Mouse (Mus musculus) brain, adult 2 months (tissue): Measurements from ENCODE around the gene Gm20708.

Experiments used
- DNase-seq: peaks from one replicate; pipeline ENCODE4 v3.0.0; 2011; ENCODE audit warnings: low read depth, low spot score

Gm20708 gene

DNA sequence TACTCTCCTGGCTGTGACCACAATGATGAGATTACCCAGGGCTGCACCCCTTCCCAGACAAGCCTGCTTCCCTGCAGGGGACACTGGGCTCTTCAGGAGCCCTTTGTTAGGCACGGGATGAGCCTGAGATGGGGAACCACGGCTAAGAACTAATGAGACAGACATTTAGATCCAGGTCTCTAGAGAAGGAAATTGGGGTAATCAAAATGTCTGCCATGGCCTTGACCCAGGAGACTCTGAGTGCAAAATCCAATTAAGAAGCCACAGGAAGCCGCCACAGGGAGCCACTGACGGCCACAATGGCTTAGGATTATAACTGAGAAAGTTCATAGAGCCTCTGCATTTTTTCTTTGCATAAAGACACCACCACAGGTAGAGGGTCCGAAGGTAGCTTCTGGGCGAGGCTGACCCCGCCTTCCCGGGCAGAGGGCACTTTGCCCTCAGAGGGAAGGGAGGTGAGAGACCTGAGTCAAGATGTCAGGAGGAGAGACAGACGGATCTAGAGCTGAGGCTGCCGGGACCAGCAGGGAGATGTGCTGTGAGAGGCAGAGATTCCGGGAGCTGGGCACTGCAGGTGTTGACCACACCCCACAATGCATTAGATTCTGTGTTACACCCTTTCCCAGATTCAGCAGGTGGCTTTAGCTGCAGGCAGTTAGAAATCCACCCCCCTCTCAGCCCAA is 53.8 kb downstream of the Gm20708 start:
- no peak for DNase-seq

DNA sequence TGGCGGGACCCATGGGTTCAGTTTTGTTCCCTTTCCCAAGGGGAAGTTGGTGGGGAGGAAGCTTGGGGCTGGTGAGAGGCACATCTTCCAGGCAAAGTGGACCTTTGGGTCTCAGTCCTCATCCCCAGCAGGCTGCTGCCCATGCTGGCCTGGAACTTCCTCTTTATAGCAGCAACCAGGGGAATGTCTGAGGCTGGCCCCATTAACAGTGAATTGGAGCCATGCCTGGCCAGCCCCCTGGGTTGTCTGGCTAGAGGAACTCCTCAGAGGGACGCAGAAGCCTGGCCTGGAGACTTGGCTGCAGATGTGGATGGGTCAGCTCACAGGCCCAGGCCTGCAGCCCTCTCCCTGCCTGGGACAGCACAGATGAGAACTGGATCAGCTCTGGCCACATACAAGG is 55.3 kb downstream of the Gm20708 start:
- no peak for DNase-seq

DNA sequence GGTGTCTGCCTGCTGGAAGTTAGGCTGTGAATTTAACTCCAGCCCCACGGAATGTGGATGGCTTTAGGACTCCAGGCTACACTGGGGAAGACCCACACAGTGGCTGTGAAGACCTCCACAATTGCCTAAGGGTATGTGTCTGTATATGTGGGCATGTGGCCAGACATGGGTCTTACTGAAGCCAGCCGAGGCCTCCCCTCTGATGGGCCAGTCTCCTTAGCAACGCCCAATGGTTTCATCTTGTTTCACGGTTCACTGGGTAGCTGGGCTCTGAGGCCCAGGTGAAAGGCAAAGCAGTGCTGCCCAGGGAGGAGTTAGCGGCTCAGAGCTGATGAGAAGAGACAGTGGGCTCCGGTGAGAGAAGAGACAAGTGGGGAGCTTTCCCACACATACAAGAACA is 56.5 kb downstream of the Gm20708 start:
- DNase-seq: no peak

DNA sequence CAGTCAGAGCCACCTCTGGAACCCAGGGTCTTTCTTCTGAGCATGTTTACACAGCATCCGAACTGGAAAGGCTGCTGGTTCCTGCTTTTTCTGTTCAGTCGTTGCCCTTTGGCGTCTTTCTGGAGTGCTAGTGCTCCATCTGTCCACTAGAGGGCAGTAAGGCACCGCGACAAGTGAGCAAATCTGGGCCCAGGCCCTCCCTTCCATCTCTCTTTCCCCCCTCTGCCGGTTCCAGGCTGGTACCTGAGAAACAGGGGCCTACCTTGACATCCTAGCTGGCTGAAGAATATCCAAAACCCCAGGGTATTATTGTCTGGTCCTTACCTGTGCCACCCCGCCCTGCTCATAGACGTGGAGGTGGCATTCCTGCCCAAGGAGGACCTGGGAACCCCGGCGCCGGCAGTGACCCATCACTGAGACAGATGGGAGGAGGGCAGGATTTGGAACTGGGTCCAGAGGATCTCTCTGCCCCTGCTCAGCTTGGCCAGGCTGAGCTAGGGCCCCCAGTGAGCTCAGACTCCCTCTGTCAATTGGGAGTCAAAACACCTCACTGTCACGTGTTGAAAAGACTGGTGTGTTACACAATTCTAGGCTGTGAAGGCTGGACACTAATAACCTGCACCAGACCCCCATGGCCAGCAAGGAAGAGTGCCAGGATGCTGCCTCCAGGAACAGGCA is 61.4 kb downstream of the Gm20708 start:
- DNase-seq: peak; percentile 92

DNA sequence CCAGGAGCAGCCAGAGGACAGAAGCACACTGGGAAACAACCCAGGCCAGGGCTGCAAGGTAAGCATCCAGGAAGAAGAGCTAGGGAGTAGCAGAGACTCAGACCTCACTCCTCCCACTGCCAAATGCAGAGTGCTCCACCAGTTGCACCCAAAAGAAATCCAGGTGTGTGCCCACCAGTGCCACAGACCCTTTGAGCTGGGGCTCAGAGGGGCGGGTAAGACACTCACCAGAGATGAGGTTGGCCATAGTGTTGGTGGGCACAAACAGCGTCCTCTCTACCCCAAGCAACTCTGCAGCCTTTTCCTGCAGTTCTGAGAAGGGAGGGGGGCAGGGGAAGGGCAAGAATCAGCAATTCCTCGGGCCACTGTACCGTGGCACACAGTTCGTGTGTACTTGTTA is 61.9 kb downstream of the Gm20708 start:
- DNase-seq: no peak

DNA sequence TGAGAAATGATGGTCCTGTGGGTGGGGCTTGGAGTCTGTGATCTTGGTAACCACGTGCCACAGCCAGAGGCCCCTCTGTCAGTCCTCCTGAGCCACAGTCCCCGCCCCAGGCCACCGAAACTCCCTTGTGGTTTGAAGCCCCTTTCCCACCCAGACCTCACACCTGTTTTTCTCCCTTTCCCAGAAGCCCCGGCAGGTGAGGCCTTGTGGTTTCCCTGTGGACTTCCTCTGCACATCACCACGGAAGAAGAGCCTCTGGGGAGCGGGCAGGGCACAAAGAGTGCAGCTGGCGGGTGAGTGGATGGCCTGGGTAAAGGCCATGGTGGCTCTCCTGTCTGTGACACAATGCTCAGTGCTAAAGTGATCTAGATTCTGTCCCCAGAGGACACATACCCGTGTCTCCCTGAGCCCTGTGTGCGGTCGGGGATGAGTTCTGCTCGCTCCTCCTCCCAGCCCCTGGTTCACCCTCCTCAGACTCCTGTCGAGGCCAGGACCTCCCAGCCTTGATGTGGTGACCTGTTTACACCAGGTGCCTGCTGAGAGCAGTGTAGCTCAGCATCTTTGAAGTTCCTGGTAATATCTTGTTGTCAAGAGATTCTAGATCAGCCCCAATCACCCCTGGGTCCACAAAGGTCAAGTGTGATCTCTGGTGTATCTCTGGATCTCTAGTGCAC is 62.6 kb downstream of the Gm20708 start:
- no peak for DNase-seq

DNA sequence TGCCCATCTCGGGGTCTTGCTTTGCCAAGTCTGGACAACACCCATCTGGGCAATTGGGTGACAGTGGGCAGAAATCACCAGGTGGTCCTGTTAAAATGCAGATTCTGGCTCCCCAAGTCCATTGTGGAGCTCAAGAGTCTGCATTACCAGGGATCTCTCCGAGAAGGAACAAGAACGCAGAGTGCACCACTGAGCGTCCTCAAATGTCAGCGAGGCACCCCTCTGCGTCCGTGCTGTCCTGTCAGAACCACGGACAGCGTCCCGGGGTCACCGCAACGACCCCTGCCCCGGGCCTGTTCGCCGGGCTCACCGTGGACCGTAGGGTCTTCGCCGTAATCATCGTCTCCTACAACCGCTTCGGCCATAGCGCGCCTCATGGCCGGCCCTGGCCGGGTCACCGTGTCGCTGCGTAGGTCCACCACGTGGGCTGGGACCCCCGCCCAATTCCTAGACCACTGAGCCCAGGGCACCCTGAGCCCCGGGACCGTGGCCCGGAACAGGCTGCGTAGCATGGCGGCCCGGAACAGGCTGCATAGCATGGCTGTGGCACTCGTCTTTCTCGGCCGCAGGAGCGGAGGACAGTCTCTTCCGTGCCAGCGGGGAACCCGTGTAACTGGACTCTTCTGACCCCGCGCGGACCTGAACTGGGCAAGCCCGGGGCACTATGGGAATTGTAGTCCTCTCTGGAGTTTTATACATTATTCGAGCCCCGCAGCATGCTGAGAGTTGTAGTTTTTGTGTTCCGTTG is 63.6 kb downstream of the Gm20708 start, which contains the start of gene Tha1:
Gene Tha1 (minus strand): TSS at position 621 of the 748 bp plus-strand sequence.
- DNase-seq: peak; percentile 93

DNA sequence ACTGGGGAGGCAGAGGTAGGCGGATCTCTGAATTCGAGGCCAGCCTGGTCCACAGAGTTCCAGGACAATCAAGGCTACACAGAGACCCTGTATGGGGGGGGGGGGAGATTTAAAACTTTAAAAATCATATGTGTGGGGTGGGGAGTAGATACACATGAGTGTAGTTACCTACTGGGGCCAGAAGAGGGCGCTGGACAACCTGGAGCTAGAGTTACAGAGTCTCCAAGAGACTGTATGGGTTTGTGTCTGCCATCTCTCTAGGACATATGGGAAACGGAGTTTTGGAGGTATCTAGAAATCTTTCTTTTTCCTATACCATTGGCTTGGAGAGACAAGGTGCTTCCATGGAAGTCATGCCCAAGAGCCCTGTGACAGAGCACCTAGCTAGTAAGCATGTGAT is 65.0 kb downstream of the Gm20708 start:
- no peak for DNase-seq

DNA sequence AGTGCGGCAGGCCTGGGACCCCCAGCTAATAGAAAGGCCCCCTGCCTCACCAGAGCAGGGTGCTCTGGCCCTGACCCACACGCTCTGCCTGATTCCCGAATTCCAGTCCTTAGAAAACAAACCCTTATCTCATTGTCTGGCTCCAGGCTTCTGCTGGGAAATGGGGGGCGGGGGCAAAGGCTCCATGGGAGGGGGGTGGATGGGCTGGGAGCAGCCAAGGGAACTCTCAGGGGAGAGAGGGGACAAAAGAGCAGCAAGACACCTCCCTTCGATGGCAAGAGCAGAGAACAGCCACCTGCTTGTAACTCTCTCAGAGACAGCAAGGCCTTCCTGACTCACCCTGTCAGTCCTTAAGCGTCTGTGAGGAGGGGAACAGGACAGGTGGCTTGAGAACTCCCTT is 66.2 kb downstream of the Gm20708 start:
- no peak for DNase-seq

DNA sequence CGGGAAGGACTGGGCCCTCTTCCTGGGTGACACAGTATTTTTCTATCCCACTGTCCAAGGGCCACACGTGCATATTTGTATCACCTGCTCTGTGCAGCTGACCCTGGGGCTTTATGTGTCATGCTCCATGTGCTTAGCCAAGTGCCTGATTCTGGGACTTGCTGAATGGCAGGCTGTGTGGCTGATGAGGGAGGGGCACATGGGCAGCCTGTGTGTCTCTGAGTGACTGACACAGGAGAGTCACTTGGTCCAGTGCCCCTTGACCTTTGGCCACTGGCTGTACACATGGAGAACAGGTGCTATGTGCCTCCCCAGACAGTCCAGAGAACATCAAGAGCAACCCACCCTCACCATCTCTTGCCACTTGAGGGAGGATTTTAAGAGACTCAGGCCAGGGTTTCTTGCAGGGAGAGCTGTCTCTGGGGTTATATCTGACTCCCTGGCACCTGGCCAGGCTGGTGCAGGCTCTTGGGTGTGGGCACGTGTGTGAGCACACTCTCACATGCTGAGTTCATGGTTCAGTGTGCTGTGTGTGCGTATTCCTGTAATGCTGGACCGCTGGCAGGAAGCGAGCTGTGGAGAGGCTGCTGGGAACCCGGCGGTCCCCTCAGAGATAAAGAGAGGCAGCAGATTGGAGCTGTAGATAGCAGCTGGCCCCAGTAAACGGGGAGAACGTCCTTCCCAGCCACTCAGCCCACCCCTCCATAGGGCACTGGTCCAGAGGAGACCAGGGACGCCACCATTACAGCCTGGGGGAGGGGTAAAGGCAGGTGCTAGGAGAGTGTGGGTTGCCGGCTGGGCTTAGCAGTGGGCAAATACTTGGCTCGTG is 68.7 kb downstream of the Gm20708 start:
- peak; percentile 57 for DNase-seq

DNA sequence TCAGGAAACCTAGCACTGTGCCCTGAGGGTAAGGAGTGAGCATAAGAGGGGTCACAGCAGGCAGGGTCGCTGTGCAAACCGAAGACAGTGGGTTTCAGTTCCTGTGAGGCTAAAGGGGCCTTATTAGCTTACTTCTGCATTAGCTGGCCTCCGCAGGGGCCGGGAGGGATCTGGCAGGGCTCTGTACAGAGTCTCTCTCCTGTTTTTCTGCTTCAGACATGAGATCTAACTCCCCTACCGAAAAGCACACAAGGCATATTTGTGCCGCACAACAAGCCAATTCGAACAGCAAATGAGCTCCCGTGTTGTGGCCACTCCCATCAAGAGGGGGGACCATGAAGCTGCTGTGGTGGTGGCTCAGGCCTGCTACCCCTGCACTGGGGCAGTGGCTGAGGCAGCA is 69.4 kb downstream of the Gm20708 start:
- DNase-seq: no peak

DNA sequence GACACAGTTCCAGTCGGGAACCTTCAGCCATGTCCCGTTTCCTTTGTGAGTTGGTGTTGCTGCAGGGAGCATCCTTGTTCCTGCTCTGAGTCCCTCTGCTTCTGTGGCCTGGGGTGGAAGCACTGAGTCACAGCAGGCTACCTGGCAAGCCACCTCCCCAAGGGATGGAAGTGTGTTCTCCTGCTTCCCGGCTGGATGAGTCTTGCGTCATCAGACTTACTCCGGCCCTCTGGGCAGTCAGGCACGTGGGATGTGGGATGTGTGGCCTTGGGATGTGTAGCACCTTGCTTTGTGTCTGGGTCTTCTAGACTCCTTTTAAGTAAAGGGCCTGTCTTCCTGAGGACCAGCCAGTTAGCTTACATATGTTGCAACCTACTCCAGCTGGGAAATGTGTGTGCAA is 70.2 kb downstream of the Gm20708 start:
- no peak for DNase-seq

DNA sequence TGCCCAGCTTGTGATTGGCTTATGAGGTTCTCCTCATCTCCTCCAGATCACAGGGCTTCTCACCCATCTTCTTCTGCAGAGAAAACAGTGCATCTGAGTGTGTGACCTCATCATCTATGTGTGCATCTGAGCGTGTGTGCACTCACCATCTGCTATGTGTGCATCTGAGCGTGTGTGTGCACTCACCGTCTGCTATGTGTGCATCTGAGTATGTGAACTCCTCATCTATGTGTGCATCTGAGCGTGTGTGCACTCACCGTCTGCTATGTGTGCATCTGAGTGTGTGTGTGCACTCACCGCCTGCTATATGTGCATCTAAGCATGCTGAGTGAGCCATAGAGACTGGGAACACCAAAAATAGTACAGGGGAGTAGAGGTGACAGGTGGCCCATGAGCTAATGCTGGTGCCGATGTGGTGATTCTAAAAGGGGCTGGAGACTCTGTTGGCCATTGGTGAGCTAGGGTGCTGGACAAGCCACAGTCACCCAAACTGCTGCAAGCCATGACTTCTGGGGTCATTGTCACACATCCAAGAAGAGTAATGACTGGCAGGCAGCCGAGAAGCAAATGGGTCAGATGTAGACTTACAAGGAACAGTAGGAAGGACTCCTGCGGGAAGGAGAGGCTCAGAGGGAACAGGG is 71.0 kb downstream of the Gm20708 start:
- peak; percentile 67 for DNase-seq

DNA sequence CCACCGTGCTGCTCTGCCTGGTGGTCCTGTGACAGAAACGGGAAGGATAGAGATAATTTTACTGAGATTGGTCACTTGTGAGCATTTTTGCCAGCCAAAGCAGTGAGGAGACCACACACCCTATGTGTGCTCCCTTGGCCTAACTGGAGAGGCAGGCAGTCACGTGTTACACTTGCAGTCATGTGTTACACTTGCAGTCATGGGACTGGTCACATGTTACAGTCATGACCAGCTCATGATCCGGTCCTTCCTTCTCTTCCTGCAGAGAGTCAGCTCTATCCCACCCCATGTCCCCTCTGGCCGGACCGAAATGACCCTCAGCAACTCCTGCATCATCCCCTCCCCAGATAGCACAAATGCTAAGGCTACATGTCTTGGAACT is 71.5 kb downstream of the Gm20708 start:
- DNase-seq: no peak

DNA sequence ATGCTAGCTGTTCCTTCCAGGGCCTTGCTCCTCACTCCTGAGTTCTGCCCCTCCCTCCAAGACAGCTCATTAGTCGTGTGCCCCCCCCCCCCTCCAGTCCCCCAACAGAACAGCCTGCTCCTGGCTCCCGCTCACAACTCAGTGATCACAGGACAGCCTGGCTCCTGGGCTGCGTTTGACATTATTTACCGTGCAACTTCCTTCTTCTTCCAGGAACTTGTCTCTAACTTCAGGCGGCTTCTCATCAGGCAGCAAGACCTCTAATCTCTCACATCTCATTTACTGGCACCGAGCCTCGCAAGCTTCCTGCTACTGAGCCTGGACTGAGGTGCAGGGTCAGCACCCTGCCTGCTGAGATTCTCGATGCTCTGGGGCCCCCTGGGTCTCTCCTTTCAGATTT is 72.3 kb downstream of the Gm20708 start:
- DNase-seq: no peak

DNA sequence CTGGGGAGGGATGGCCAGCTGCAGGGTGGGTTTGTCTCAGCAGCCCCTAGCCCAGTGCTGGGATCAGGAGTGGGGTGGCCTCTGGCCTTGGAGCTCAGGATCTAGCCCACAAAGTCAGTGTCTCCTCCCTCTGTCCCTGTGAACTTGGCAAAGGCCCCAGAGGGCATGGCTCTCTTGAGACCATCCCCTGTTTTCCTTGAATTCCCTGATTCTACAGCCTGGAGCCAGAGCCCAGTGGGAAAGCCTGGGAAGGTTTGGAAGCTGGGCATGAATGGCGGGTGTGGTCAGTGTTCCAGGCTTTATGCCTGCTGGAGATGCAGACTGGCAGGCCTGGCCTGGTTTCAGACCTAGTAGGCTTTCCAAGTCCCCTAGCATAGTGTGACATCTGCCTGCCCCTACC is 72.7 kb downstream of the Gm20708 start:
- no peak for DNase-seq

DNA sequence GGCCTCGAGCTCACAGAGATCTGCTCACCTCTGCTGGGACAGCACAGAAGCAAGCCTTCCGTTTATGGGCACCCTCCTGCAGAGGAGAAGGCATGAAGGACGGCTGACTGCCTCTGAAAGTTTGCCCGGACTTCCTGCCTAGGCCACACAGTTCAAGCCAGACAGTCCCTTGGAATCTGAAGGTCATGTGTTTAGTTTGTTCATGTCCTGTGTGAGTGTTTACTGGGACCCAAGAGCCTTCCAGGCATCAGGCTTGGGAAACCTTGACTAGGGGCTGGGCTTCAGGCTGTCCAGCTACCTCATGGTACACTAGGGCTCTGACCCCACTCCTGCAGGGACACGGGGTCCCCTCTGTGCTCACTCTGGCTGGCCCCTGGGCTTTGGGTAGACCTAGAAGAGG is 76.5 kb downstream of the Gm20708 start:
- DNase-seq: no peak

DNA sequence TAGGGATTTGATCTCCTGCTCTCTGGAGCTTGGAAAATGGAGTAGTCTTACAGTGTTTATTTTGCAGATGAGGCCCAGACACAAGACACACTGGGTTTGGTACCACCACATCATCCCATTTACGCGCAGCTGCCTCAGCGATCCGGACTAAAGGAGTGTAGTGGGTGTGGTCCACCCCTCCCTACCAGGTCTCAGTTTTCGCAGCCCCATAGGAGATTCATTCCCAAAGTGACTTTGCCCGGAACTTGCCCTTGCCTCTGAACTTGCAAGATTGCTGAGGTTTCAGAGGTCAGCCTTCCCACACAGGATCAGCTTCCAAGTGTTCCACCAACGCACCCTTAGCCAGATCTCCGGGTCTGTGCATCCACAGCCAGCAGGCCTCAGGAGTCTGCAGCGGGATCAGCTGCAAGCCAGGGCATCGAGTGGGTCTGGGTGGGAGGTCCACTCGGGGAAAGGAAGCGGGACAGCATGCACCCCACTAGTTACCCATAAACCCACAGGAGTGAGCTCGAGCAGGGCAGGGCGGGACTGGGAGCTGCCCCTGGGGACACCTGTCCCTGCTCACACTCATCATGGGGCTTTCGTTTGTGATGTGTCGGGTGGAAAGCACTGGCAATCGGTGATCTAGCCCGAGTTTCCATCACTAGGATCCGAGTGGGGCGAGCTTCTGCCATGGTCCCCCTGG is 78.8 kb downstream of the Gm20708 start:
- DNase-seq: no peak

DNA sequence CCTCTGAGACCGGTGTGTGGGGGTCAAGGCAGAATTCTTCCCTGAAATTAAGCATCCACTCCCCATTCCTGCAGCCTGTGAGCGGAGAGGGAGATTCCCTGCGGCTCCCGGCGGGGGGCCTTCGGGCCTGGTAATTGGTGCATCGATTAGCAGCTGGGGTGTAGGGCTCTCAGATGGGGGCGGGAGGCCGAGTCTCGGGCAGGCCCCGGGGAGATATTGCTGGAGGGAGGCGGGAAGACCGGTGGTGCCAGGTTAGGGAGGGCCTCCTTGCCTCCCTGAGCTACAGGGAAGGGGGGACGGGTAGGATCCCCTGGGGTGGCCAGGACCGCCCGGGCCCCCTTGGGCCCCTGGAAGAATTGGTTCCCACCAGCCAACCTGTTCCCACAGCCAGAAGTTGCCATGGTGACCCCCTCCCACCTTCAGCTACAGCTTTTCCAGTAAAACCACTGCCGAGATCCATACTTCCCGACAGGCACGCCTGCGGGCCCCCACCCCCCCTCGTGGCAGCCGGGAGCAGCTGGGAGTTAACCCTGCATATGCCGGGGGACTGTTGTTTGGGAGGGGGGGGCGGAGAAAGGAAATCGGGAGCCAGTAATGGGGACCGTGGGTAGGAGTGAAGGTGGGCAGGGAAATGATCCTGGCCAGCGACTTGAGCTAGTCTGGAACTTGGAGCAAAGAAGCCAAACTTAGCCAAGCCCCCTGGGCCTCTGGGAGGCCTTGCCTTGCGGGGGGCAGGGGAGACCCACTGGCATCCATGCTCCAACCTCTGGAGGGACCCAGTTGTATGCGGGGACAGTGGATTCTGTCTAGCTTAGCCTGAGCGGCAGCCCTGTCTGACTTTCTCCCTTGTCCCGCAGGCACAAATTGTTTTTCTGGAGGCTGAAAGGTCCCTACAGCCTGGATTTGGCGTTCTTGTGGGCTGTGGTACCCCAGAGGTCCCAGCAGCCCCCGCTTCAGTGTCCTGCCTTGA is 79.7 kb downstream of the Gm20708 start:
- DNase-seq: peak; percentile 63
